Mouse (Mus musculus) brain, embryonic 18.5 days (tissue): ENCODE results near the gene Ctxn2.

ENCODE experiments used
- DNase-seq: peaks from one replicate; pipeline ENCODE4 v3.0.0-alpha.2; 2012; ENCODE audit warnings: low read depth, low spot score

Ctxn2 gene

DNA sequence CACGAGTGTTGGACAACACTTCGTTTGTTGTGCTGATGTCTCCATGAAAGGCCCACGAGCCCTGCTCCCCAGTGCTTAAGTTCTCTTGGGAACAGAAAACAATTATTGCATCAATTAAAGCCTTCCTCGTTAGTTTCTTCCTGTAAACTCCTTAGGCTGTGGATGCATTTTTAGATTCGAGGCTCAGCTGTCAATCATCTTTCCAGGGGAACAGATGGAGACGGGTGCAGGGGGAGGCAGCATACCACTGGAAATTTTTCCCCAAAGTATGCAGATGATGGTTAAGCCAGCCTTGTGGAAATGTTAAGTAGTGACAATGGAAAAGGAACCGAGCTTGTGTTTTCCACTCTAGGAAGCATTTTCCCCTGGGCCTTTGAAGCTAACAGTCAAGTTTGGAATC, 60.3 kb downstream of the Ctxn2 start:
- no peak for DNase-seq
